ENCODE assay signal across 15 mouse cellular contexts in genomic region chr2:181795641-181796130, GRCm38 (mm10). TPM values are rescaled to one million over a fixed set of nuclear protein-coding genes. Genes with fewer than 3 reads are reported as not detected.
DNase-seq lines count a peak whose midpoint lies in the region; ATAC-seq and TF ChIP-seq lines count a peak whose summit lies in the region.
"Had no signal": no experiment of that assay in that cellular context is flagged by ENCODE, and none has a peak within 500 bp of the region (broad histone marks: within the 10 kb centered on the region; RNA-seq: fewer than 3 reads in every experiment).

No protein-coding gene starts in this region.

- H3K4me3 ChIP-seq in intestine, embryonic 14.5 days (ENCODE audit: low read depth, low read length) = no peak overlapping the region
- no peak overlapping the region for H3K4me3 ChIP-seq in intestine, embryonic 16.5 days (ENCODE audit: low read length)
- H3K4me3 ChIP-seq in hindbrain, embryonic 16.5 days (ENCODE audit: low read length) = no peak overlapping the region
- H3K4me3 ChIP-seq in lung, adult 2 months (replicated peaks; ENCODE audit: extremely low read depth, low read depth, low read length) = no peak overlapping the region
- H3K4me3 ChIP-seq: heart, embryonic 13.5 days; limb, embryonic 13.5 days; midbrain, embryonic 12.5 days had no signal

- TF ChIP-seq POLR2A in lung, adult 2 months (IDR thresholded peaks at IDR 0.05; ENCODE audit: borderline replicate concordance, extremely low read depth, low read depth, low read length) = no peak

- DNase-seq in intestine, embryonic 14.5 days (ENCODE audit: low spot score) = no peak
- peak; percentile 15 for DNase-seq in right cerebral cortex, postnatal 14 days
- no peak for DNase-seq in right cerebral cortex, adult 18-20 months
- DNase-seq in right cerebral cortex, postnatal 25 days = peak; percentile 14
- DNase-seq in c-Kit-positive CD71-positive TER-119-positive erythroid progenitor cells, embryonic 14.5 days (ENCODE audit: low spot score) = no peak
- DNase-seq in lung, adult 2 months = no peak
- DNase-seq: adrenal gland, postnatal 10 days; kidney, postnatal 25 days; lung, embryonic 14.5 days had no signal

- 66% methylated on average over 3 of the region's 3 CpGs for whole genome bisulfite sequencing in intestine, embryonic 14.5 days
- WGBS in intestine, embryonic 16.5 days = 67% methylated on average over 3 of the region's 3 CpGs
- WGBS in hindbrain, embryonic 16.5 days = 56% methylated on average over 3 of the region's 3 CpGs
- WGBS in lung, adult 2 months = 52% methylated on average over 3 of the region's 3 CpGs

- H3K9me3 ChIP-seq in intestine, embryonic 14.5 days (ENCODE audit: control insufficient read depth, low read length) = no peaks in the 10 kb centered on the region
- no peaks in the 10 kb centered on the region for H3K9me3 ChIP-seq in intestine, embryonic 16.5 days (ENCODE audit: control insufficient read depth, low read length)
- H3K9me3 ChIP-seq in hindbrain, embryonic 16.5 days (ENCODE audit: control insufficient read depth, low read length) = no peaks in the 10 kb centered on the region
- H3K9me3 ChIP-seq: heart, embryonic 13.5 days; limb, embryonic 13.5 days; midbrain, embryonic 12.5 days had no signal

- H3K27ac ChIP-seq in intestine, embryonic 14.5 days (ENCODE audit: low read depth) = no peak overlapping the region
- no peak overlapping the region for H3K27ac ChIP-seq in intestine, embryonic 16.5 days (ENCODE audit: low read length)
- no peak overlapping the region for H3K27ac ChIP-seq in hindbrain, embryonic 16.5 days (ENCODE audit: low read depth, low read length)
- H3K27ac ChIP-seq: heart, embryonic 13.5 days; limb, embryonic 13.5 days; midbrain, embryonic 12.5 days had no signal

- no peaks in the 10 kb centered on the region for H3K27me3 ChIP-seq in intestine, embryonic 14.5 days (replicated peaks; ENCODE audit: control insufficient read depth, insufficient read depth, low read length)
- no peaks in the 10 kb centered on the region for H3K27me3 ChIP-seq in intestine, embryonic 16.5 days (replicated peaks; ENCODE audit: control insufficient read depth, insufficient read depth, low read length)
- no peaks in the 10 kb centered on the region for H3K27me3 ChIP-seq in hindbrain, embryonic 16.5 days (replicated peaks; ENCODE audit: control insufficient read depth, insufficient read depth, low read length)
- H3K27me3 ChIP-seq: limb, embryonic 13.5 days; midbrain, embryonic 12.5 days had no signal

- no peak overlapping the region for H3K4me2 ChIP-seq in intestine, embryonic 14.5 days (ENCODE audit: low read length)
- H3K4me2 ChIP-seq in intestine, embryonic 16.5 days (ENCODE audit: low read depth, low read length) = no peak overlapping the region
- H3K4me2 ChIP-seq in hindbrain, embryonic 16.5 days (ENCODE audit: low read length) = no peak overlapping the region
- H3K4me2 ChIP-seq: heart, embryonic 13.5 days; limb, embryonic 13.5 days; lung, embryonic 14.5 days; midbrain, embryonic 12.5 days had no signal

- no peak for TF ChIP-seq CTCF in lung, adult 2 months (IDR thresholded peaks at IDR 0.05; ENCODE audit: insufficient read depth, low read length)

- ATAC-seq in intestine, embryonic 14.5 days (replicated peaks; ENCODE audit: low FRiP score, low TSS enrichment, low read depth) = peak; percentile 32; the same call in 1 of the 2 replicates
- ATAC-seq in intestine, embryonic 16.5 days = no peak
- ATAC-seq in hindbrain, embryonic 16.5 days = peak; percentile 92
- ATAC-seq: inflammation-experienced regulatory T-cells, adult 6 months had no signal

- no peak overlapping the region for H3K9ac ChIP-seq in intestine, embryonic 14.5 days (ENCODE audit: low read length)
- H3K9ac ChIP-seq in intestine, embryonic 16.5 days (ENCODE audit: low read depth, low read length) = no peak overlapping the region
- no peak overlapping the region for H3K9ac ChIP-seq in hindbrain, embryonic 16.5 days (ENCODE audit: low read depth, low read length)
- H3K9ac ChIP-seq: heart, embryonic 13.5 days; limb, embryonic 13.5 days; lung, embryonic 14.5 days; midbrain, embryonic 12.5 days had no signal

- H3K36me3 ChIP-seq in intestine, embryonic 14.5 days (ENCODE audit: control insufficient read depth, insufficient read depth, low read length) = no peaks in the 10 kb centered on the region
- no peaks in the 10 kb centered on the region for H3K36me3 ChIP-seq in intestine, embryonic 16.5 days (ENCODE audit: control insufficient read depth, insufficient read depth, low read length)
- H3K36me3 ChIP-seq in hindbrain, embryonic 16.5 days (ENCODE audit: control insufficient read depth, insufficient read depth, low read length) = peaks cover 4% of the 10 kb centered on the region; the same call in 1 of the 2 replicates
- H3K36me3 ChIP-seq: heart, embryonic 13.5 days; limb, embryonic 13.5 days had no signal

- H3K4me1 ChIP-seq in intestine, embryonic 14.5 days (replicated peaks; ENCODE audit: control insufficient read depth, insufficient read depth, low read length) = no peaks in the 10 kb centered on the region
- H3K4me1 ChIP-seq in intestine, embryonic 16.5 days (ENCODE audit: control insufficient read depth, insufficient read depth, low read length) = no peaks in the 10 kb centered on the region
- no peaks in the 10 kb centered on the region for H3K4me1 ChIP-seq in hindbrain, embryonic 16.5 days (ENCODE audit: control insufficient read depth, insufficient read depth, low read depth, low read length)
- H3K4me1 ChIP-seq in lung, adult 2 months (ENCODE audit: control insufficient read depth, insufficient read depth, low read length) = no peaks in the 10 kb centered on the region
- H3K4me1 ChIP-seq: heart, embryonic 13.5 days; limb, embryonic 13.5 days; midbrain, embryonic 12.5 days had no signal

RNA-seq across cellular contexts. Expression of gene Myt1, which starts 32.6 kb away (rescaled TPM):
- polyA plus RNA-seq in intestine, embryonic 14.5 days (2014; fragmentation: Nextera tagmentation; extraction: Ambion mirVana) = 4.1 and 4.3 TPM in 2 replicates
- polyA plus RNA-seq in intestine, embryonic 16.5 days (2015; fragmentation: Nextera tagmentation; extraction: Ambion mirVana) = 1.4 and 1.7 TPM in 2 replicates
- 11.0 and 12.9 TPM in 2 replicates for polyA plus RNA-seq in hindbrain, embryonic 16.5 days (2015; fragmentation: Nextera tagmentation; extraction: Ambion mirVana)
- 0.02 TPM in 1 of 2 replicates, not detected in the other for polyA plus RNA-seq in lung, adult 2 months (2012; rRNA removed)
- polyA plus RNA-seq: inflammation-experienced regulatory T-cells, adult 6 months had no signal

RNA-seq across cellular contexts. Expression of gene Pcmtd2, which starts 42.0 kb away (rescaled TPM):
- 29.7 and 31.9 TPM in 2 replicates for polyA plus RNA-seq in intestine, embryonic 14.5 days (2014; fragmentation: Nextera tagmentation; extraction: Ambion mirVana)
- 25.6 and 29.1 TPM in 2 replicates for polyA plus RNA-seq in intestine, embryonic 16.5 days (2015; fragmentation: Nextera tagmentation; extraction: Ambion mirVana)
- polyA plus RNA-seq in hindbrain, embryonic 16.5 days (2015; fragmentation: Nextera tagmentation; extraction: Ambion mirVana) = 27.7 and 31.0 TPM in 2 replicates
- polyA plus RNA-seq in lung, adult 2 months (2012; rRNA removed) = 22.5 and 34.4 TPM in 2 replicates

Comparison
In these comparisons a context has a peak if more than half of its experiments do, and no peak if none do; other contexts are left out.
1. DNase-seq: peak in right cerebral cortex, postnatal 14 days (single experiment) and right cerebral cortex, postnatal 25 days (single experiment); none in intestine, embryonic 14.5 days (single experiment), right cerebral cortex, adult 18-20 months (single experiment), c-Kit-positive CD71-positive TER-119-positive erythroid progenitor cells, embryonic 14.5 days (single experiment) and lung, adult 2 months (single experiment).